Mouse (Mus musculus) midbrain, embryonic 11.5 days (tissue): ENCODE data around the gene Paf1. TPM values are rescaled to one million over a fixed set of nuclear protein-coding genes. Genes with fewer than 3 reads are reported as not detected.
"Not testable (repeated sequence)": the region's sequence is repeated elsewhere in the genome, so short reads cannot be mapped to it uniquely, and the experiment has no call there.

Source experiments
- ATAC-seq: fragments of 200-750 bp; cut with Nextera tagmentation; 2 replicates; pipeline ENCODE4 v1.8.0; 2017; ENCODE audit warnings: moderate TSS enrichment, moderate library complexity; ENCODE audit not compliant: low FRiP score
- DNase-seq: peaks from one replicate; pipeline ENCODE4 v3.0.0; 2015; ENCODE audit warnings: low spot score; ENCODE audit errors: missing footprints
- H3K27ac ChIP-seq: fragments of 300-500 bp; sonication (generic); 2 replicates; pipeline ENCODE4 v1.5.1; 2014; ENCODE audit warnings: low read depth, low read length
- H3K27me3 ChIP-seq: fragments of 300-500 bp; sonication (generic); 2 replicates; pipeline ENCODE4 v1.6.1; 2014; ENCODE audit warnings: mild to moderate bottlenecking, low read length, moderate library complexity, mixed read lengths; ENCODE audit not compliant: control insufficient read depth, insufficient read depth
- H3K36me3 ChIP-seq: fragments of 300-500 bp; sonication (generic); 2 replicates; pipeline ENCODE4 v1.6.1; 2014; ENCODE audit warnings: mild to moderate bottlenecking, low read length, moderate library complexity, mixed read lengths; ENCODE audit not compliant: control insufficient read depth, insufficient read depth
- H3K4me1 ChIP-seq: fragments of 300-500 bp; sonication (generic); 2 replicates; pipeline ENCODE4 v1.6.1; 2014; ENCODE audit warnings: low read length; ENCODE audit not compliant: control insufficient read depth, insufficient read depth
- H3K4me2 ChIP-seq: fragments of 300-500 bp; sonication (generic); 2 replicates; pipeline ENCODE4 v1.6.1; 2014; ENCODE audit warnings: mild to moderate bottlenecking, moderate library complexity
- H3K4me3 ChIP-seq: fragments of 300-500 bp; sonication (generic); 2 replicates; pipeline ENCODE4 v1.5.1; 2014; ENCODE audit warnings: low read depth, low read length
- H3K9ac ChIP-seq: fragments of 300-500 bp; sonication (generic); 2 replicates; pipeline ENCODE4 v1.6.1; 2014; ENCODE audit warnings: low read length
- H3K9me3 ChIP-seq: fragments of 300-500 bp; sonication (generic); 2 replicates; pipeline ENCODE4 v1.6.1; 2016; ENCODE audit warnings: low read length; ENCODE audit not compliant: control insufficient read depth
- WGBS: fragments of 180-500 bp; shearing (Covaris S2); extraction: QIAGEN DNeasy Blood & Tissue Kit; methylation state at CpG from one replicate; pipeline ENCODE4 v1.1.7; 2014; 5-methylcytosine and 5-hydroxymethylcytosine counted together
- polyA plus RNA-seq: library from polyadenylated mRNA; unstranded; fragments of >200 nt; fragmentation: Nextera tagmentation; extraction: Ambion mirVana; gene quantifications from 2 replicates; pipeline ENCODE4 v1.2.1, GENCODE M21; 2014

Paf1 gene
- polyA plus RNA-seq, 1 experiment from 2014 or later, result 72.8 TPM

GRCm38 (mm10) chr7:28386877-28387276 is 5.9 kb upstream of the Paf1 start:
- not testable (repeated sequence) for DNase-seq, H3K36me3 ChIP-seq, H3K27ac ChIP-seq, H3K9me3 ChIP-seq, H3K4me3 ChIP-seq, H3K9ac ChIP-seq, H3K27me3 ChIP-seq, H3K4me2 ChIP-seq, ATAC-seq
- H3K4me1 ChIP-seq, result peaks cover 10% of the 10 kb centered on the region
- 87% methylated on average over 6 of the region's 6 CpGs for WGBS

DNA sequence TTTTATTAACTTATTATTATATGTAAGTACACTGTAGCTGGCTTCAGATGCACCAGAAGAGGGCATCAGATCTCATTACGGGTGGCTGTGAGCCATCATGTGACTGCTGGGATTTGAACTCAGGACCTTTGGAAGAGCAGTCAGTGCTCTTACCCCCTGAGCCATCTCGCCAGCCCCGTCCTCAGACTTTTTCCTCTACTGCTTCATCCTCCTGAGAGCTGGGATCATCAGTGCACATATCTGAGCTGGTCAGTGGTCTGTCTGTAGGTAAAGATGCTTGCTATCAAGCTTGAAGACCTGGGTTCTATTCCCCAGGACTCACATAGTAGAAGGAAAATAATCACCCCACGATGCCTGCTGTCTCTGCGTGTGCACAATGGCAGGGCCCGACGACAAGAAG is 5.4 kb upstream of the Paf1 start:
- whole genome bisulfite sequencing, result 83% methylated on average over 7 of the region's 7 CpGs
- H3K27me3 ChIP-seq, result not testable (repeated sequence)

GRCm38 (mm10) chr7:28390331-28390730 is 2.4 kb upstream of the Paf1 start:
- no peak overlapping the region for H3K9ac ChIP-seq
- H3K27ac ChIP-seq, result no peak overlapping the region
- no peak for DNase-seq
- peaks cover 3% of the 10 kb centered on the region; the same call in 1 of the 2 replicates for H3K36me3 ChIP-seq
- WGBS, result 96% methylated on average over 3 of the region's 3 CpGs
- H3K27me3 ChIP-seq, result no peaks in the 10 kb centered on the region
- H3K4me1 ChIP-seq, result peaks cover 12% of the 10 kb centered on the region
- no peak for ATAC-seq
- no peak overlapping the region for H3K4me2 ChIP-seq
- H3K9me3 ChIP-seq, result no peaks in the 10 kb centered on the region
- no peak overlapping the region for H3K4me3 ChIP-seq

More for the DNA sequence above, 5.4 kb upstream of the Paf1 start:
- not testable (repeated sequence) for H3K4me2 ChIP-seq, DNase-seq, H3K9me3 ChIP-seq, H3K4me3 ChIP-seq, H3K36me3 ChIP-seq, H3K27ac ChIP-seq, H3K9ac ChIP-seq, H3K4me1 ChIP-seq, ATAC-seq

DNA sequence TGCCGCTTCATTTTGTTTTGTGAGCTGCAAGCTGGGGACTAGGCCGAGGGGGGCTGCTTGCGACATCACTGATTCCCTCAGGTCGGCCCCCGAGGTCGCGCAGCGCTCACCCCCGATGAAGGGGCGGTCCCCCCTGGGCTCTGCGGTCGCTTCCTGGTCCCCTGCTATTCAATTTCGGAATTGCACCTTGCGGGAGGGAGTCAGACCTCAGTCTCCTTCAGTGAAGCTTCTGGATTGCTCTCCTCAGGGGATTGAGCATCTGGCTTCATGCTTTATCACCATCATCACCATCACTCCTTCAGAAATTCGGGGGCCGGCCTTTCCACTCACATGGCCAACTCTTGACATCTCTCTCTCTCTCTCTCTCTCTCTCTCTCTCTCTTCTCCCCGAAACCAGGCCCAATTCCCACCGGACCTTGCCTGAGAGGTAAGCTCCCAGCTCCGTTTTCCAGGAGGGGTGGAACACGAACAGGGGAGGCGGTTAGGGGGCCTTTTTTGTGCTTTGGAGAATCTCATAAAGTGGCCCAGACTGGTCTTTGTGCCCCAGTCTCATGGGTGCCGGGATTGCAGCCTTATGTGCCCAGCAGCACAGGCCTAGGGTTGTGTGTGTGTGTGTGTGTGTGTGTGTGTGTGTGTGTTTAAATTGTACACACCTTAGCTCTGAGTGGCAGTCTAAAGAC is 661 bp downstream of the Paf1 start:
- peak overlapping the region; percentile 93 for H3K4me2 ChIP-seq
- ATAC-seq, result peak; percentile 11; the same call in 1 of the 2 replicates
- 9% methylated on average over 22 of the region's 22 CpGs for WGBS

DNA sequence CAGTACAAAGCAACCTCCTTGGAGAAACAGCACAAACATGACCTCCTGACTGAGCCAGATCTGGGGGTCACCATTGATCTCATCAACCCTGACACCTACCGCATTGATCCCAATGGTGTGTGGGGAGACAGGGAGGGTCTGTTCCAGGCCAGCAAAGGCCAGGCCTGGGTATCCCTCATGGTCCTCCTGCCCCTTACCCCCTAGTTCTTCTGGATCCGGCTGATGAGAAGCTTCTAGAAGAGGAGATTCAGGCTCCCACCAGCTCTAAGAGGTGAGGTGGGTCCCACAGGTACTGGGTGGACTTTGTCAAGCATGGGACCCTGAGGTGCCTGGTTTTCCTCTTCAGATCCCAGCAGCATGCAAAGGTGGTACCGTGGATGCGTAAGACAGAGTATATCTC is 2.7 kb downstream of the Paf1 start:
- WGBS, result 91% methylated on average over 4 of the region's 4 CpGs
- H3K9ac ChIP-seq, result no peak overlapping the region
- no peak overlapping the region for H3K4me2 ChIP-seq
- no peak overlapping the region for H3K27ac ChIP-seq
- H3K27me3 ChIP-seq, result no peaks in the 10 kb centered on the region
- no peak for DNase-seq
- no peak for ATAC-seq
- H3K36me3 ChIP-seq, result peaks cover 26% of the 10 kb centered on the region
- no peaks in the 10 kb centered on the region for H3K9me3 ChIP-seq
- H3K4me3 ChIP-seq, result no peak overlapping the region
- H3K4me1 ChIP-seq, result peaks cover 12% of the 10 kb centered on the region

More for the DNA sequence above, 661 bp downstream of the Paf1 start:
- DNase-seq, result no peak
- H3K4me1 ChIP-seq, result peaks cover 12% of the 10 kb centered on the region
- no peaks in the 10 kb centered on the region for H3K9me3 ChIP-seq
- H3K9ac ChIP-seq, result peak overlapping the region; percentile 87
- H3K27ac ChIP-seq, result peak overlapping the region; percentile 10; the same call in 1 of the 2 replicates
- peaks cover 17% of the 10 kb centered on the region for H3K36me3 ChIP-seq
- peak overlapping the region; percentile 67 for H3K4me3 ChIP-seq
- no peaks in the 10 kb centered on the region for H3K27me3 ChIP-seq

- WGBS, result 69% methylated on average over 3 of the region's 3 CpGs
- Histone ChIP-seq H3K27ac (no peak overlapping the region), H3K36me3 (peaks cover 37% of the 10 kb centered on the region), H3K4me2 (no peak overlapping the region), H3K27me3 (no peaks in the 10 kb centered on the region), H3K4me3 (no peak overlapping the region), H3K9ac (no peak overlapping the region), H3K4me1 (peaks cover 6% of the 10 kb centered on the region), H3K9me3 (no peaks in the 10 kb centered on the region)
- DNase-seq, result peak; percentile 88
- no peak for ATAC-seq
Measured at GRCm38 (mm10) chr7:28398000-28398399, 5.2 kb downstream of the Paf1 start.

DNA sequence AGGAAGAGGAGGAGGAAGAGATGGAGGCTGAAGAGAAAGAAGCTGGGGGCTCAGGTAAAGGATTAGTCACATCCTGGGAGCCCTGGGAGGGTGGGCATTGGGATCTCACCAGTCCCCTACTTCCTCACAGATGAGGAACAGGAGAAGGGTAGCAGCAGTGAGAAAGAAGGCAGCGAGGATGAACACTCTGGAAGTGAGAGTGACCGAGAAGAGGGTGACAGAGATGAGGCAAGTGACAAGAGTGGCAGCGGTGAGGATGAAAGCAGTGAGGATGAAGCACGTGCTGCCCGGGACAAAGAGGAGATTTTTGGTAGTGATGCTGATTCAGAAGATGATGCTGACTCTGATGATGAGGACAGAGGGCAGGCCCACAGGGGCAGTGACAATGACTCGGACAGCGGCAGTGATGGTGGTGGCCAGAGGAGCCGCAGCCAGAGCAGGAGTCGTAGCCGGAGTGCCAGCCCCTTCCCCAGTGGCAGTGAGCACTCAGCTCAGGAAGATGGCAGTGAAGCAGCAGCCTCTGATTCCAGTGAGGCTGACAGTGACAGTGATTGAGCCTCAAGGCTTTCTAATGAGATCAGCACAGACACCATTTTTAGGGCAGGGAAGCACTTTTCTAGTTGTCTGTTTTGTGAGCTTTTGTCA is 6.1 kb downstream of the Paf1 start:
- H3K4me1 ChIP-seq, result peaks cover under 1% of the 10 kb centered on the region; the same call in 1 of the 2 replicates
- no peak for DNase-seq

DNA sequence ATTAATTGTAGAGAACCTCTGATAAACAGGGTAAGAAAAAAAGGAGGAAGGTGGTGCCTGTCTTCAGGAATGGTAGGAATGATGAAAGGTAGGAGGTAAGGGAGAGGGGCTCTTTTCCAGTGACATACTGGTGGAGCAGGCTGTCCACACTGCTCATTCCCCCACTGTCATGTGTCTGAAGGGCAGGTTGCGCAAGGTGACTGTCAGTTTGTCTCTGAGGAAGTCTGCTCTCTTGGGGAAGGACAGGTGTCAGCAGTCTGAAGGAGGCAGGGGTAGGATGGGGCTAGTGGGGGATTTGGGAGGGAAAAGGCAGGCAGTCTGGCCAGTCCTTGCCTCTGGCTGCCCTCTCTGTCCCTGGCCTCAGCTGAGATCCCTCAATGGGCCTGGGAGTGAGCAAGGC is 8.3 kb downstream of the Paf1 start:
- DNase-seq (no peak), ATAC-seq (no peak)
- H3K4me1 ChIP-seq, result no peaks in the 10 kb centered on the region
- H3K36me3 ChIP-seq, result peaks cover 53% of the 10 kb centered on the region
- no peaks in the 10 kb centered on the region for H3K27me3 ChIP-seq
- H3K4me2 ChIP-seq, result no peak overlapping the region
- no peak overlapping the region for H3K27ac ChIP-seq
- H3K9ac ChIP-seq, result no peak overlapping the region
- no peaks in the 10 kb centered on the region for H3K9me3 ChIP-seq
- WGBS, result 91% methylated on average over 1 of the region's 1 CpGs
- no peak overlapping the region for H3K4me3 ChIP-seq

More for the DNA sequence above, 6.1 kb downstream of the Paf1 start:
- no peak overlapping the region for H3K9ac ChIP-seq
- peaks cover 44% of the 10 kb centered on the region for H3K36me3 ChIP-seq
- 93% methylated on average over 10 of the region's 10 CpGs for WGBS
- H3K4me3 ChIP-seq, result no peak overlapping the region
- ATAC-seq, result no peak
- no peaks in the 10 kb centered on the region for H3K9me3 ChIP-seq
- H3K27ac ChIP-seq, result no peak overlapping the region
- H3K4me2 ChIP-seq, result no peak overlapping the region
- H3K27me3 ChIP-seq, result no peaks in the 10 kb centered on the region

GRCm38 (mm10) chr7:28401942-28402341 is 9.2 kb downstream of the Paf1 start:
- no peak overlapping the region for H3K4me2 ChIP-seq
- H3K4me1 ChIP-seq, result no peaks in the 10 kb centered on the region
- H3K9ac ChIP-seq, result no peak overlapping the region
- H3K27me3 ChIP-seq, result no peaks in the 10 kb centered on the region
- WGBS, result 95% methylated on average over 3 of the region's 3 CpGs
- no peak for DNase-seq
- H3K36me3 ChIP-seq, result peaks cover 56% of the 10 kb centered on the region
- no peak overlapping the region for H3K27ac ChIP-seq
- H3K9me3 ChIP-seq, result no peaks in the 10 kb centered on the region
- no peak overlapping the region for H3K4me3 ChIP-seq
- ATAC-seq, result no peak
